Mouse (Mus musculus) left cerebral cortex, postnatal 4 days (tissue): Measurements from ENCODE around the gene Gm20683. TPM values are rescaled to one million over a fixed set of nuclear protein-coding genes. Genes with fewer than 3 reads are reported as not detected.

Experiments used
- DNase-seq: peaks from one replicate; pipeline ENCODE4 v3.0.0-alpha.2; 2022
- intact Hi-C: fragments of 180-260 bp; cut with DNase I; formaldehyde crosslinking; loops from one replicate; pipeline ENCODE4 v1.15.1; 2025
- total RNA-seq, 2 experiments: library from RNA; stranded (reverse); gene quantifications; 2 replicates each; pipeline ENCODE4 v1.2.3; 2021

Gene Gm20683
- total RNA-seq, 2 experiments from 2014 or later: 22.7 to 26.6 TPM

- DNase-seq: no peak
- intact Hi-C loops: no loop called here
Measured at GRCm38 (mm10) chr17:25843636-25844395, 2.3 kb upstream of the Gm20683 start.

- intact Hi-C loops: no loop called here
- no peak for DNase-seq
Measured at GRCm38 (mm10) chr17:25843122-25843521, 1.6 kb upstream of the Gm20683 start.

- no peak for DNase-seq
- intact Hi-C loops: no loop called here
Measured at GRCm38 (mm10) chr17:25842509-25842908, 946 bp upstream of the Gm20683 start.

- no peak for DNase-seq
- intact Hi-C loops: no loop called here
Measured at GRCm38 (mm10) chr17:25840519-25840918, 1.0 kb downstream of the Gm20683 start.

- no peak for DNase-seq
- intact Hi-C loops: no loop called here
Measured at GRCm38 (mm10) chr17:25839455-25840235, 1.9 kb downstream of the Gm20683 start.

- intact Hi-C loops: no loop called here
- DNase-seq: no peak
Measured at GRCm38 (mm10) chr17:25838904-25839303, 2.7 kb downstream of the Gm20683 start.

GRCm38 (mm10) chr17:25837533-25837932 is 4.0 kb downstream of the Gm20683 start:
- DNase-seq: no peak
- intact Hi-C loops: no loop called here

- intact Hi-C loops: no loop called here
- peak; percentile 82 for DNase-seq
Measured at GRCm38 (mm10) chr17:25837076-25837410, 4.5 kb downstream of the Gm20683 start, which contains the start of gene Rhbdl1. Rhbdl1 (minus strand) TSS chr17:25837295.

GRCm38 (mm10) chr17:25836397-25837075 is 5.0 kb downstream of the Gm20683 start:
- intact Hi-C loops: no loop called here
- peak; percentile 78 for DNase-seq

GRCm38 (mm10) chr17:25835816-25836215 is 5.7 kb downstream of the Gm20683 start:
- intact Hi-C loops: no loop called here
- no peak for DNase-seq

GRCm38 (mm10) chr17:25835301-25835700 is 6.3 kb downstream of the Gm20683 start:
- intact Hi-C loops: no loop called here
- no peak for DNase-seq

- no peak for DNase-seq
- intact Hi-C loops: no loop called here
Measured at GRCm38 (mm10) chr17:25834595-25835222, 6.9 kb downstream of the Gm20683 start.

- DNase-seq: no peak
- intact Hi-C loops: no loop called here
Measured at GRCm38 (mm10) chr17:25833961-25834594, 7.5 kb downstream of the Gm20683 start.

GRCm38 (mm10) chr17:25833291-25833663 is 8.3 kb downstream of the Gm20683 start, which contains the start of gene Stub1:
Stub1 (minus strand) TSS chr17:25833404.
- intact Hi-C loops: no loop called here
- DNase-seq: peak; percentile 93

- DNase-seq: peak; percentile 99
- intact Hi-C loops: no loop called here
Measured at GRCm38 (mm10) chr17:25832436-25833290, 8.9 kb downstream of the Gm20683 start.

- DNase-seq: no peak
- intact Hi-C loops: no loop called here
Measured at GRCm38 (mm10) chr17:25831451-25832281, 9.9 kb downstream of the Gm20683 start.

- intact Hi-C loops: no loop called here
- DNase-seq: no peak
Measured at GRCm38 (mm10) chr17:25830806-25831431, 10.6 kb downstream of the Gm20683 start.

- intact Hi-C loops: no loop called here
- no peak for DNase-seq
Measured at GRCm38 (mm10) chr17:25830200-25830753, 11.3 kb downstream of the Gm20683 start.
